15 mouse cellular contexts compared by ENCODE assay signal in genomic region chr11:20555651-20556050, GRCm38 (mm10).
"Had no signal": no experiment of that assay in that cellular context is flagged by ENCODE, and none has a peak within 500 bp of the region (broad histone marks: within the 10 kb centered on the region; RNA-seq: fewer than 3 reads in every experiment).

No protein-coding gene starts in this region.

- H3K27me3 ChIP-seq: intestine, embryonic 15.5 days; limb, embryonic 15.5 days; megakaryocyte, embryonic 14.5 days; midbrain, embryonic 15.5 days; neural tube, embryonic 12.5 days had no signal

- H3K9me3 ChIP-seq: intestine, embryonic 15.5 days; limb, embryonic 15.5 days; megakaryocyte, embryonic 14.5 days; midbrain, embryonic 15.5 days; neural tube, embryonic 12.5 days had no signal

- DNase-seq: kidney, adult 18-20 months; kidney, postnatal 10 days; kidney, postnatal 4 days; lung, adult 2 months; lung, postnatal 36 days; thymus, postnatal 14 days had no signal

- H3K4me1 ChIP-seq: midbrain, embryonic 15.5 days had no signal

- H3K4me2 ChIP-seq: intestine, embryonic 15.5 days; limb, embryonic 15.5 days; midbrain, embryonic 11.5 days; midbrain, embryonic 15.5 days; neural tube, embryonic 12.5 days had no signal

- H3K4me3 ChIP-seq: intestine, embryonic 15.5 days; layer of hippocampus, adult 2 months; limb, embryonic 15.5 days; megakaryocyte, embryonic 14.5 days; midbrain, embryonic 15.5 days; neural tube, embryonic 12.5 days had no signal

- H3K9ac ChIP-seq: intestine, embryonic 15.5 days; limb, embryonic 15.5 days; midbrain, embryonic 15.5 days; neural tube, embryonic 12.5 days had no signal

- ATAC-seq: intestine, embryonic 15.5 days; lung, postnatal 0 days; midbrain, embryonic 15.5 days had no signal

- H3K27ac ChIP-seq: intestine, embryonic 15.5 days; layer of hippocampus, adult 2 months; limb, embryonic 15.5 days; midbrain, embryonic 15.5 days; neural tube, embryonic 12.5 days; stomach, postnatal 0 days had no signal

- H3K36me3 ChIP-seq: intestine, embryonic 15.5 days; limb, embryonic 15.5 days; midbrain, embryonic 15.5 days; neural tube, embryonic 12.5 days had no signal
